Mouse (Mus musculus) spleen, postnatal 4 days (tissue): ENCODE data around the gene Fam222b.

Experiments used
- DNase-seq, 2 experiments: peaks; one replicate each; pipeline ENCODE4 v3.0.0; 2022; ENCODE audit warnings: low spot score in 2 of 2

Fam222b gene

DNA sequence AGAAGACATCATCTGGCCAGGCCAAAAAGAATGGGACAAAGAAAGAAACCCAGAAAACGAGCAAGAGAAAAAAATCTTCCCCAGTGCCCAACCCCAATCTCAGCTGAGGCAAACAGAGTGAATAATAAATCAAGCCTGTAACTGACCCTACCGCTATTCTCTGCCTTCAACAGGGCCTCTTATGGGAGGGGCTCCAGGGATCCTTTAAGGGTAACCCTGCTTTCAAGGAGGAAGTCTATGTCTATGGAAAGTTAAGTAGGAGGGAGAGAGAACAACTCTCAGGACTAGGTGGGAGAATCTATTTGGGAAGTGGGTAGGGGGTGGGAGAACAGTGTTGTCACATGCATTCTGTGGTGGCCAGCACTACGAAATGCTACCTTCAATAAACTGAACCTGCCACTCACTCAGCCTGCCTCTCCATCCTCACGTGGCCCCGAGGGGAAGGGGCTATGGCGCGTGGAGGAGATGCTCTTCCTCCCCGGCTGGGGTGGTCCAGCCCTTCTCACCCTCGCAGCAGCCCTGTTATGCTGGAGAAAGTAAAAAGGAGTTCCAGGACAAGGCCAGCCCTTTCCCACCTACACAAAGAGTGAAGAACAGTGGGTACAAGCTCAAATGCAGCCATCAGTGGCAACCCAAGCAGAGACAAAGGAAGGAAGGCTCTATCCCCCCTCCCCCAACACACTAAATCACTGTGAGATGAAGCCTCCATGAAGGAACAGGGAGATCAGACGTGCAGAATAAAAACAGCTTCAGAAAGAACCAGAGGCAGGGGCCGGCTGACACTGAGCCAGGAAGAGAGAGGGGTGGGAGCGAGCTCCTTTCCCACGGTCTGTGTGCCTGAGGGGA is 111.1 kb downstream of the Fam222b start:
- DNase-seq = no peak
